Mouse (Mus musculus) heart, embryonic 11.5 days (tissue): ENCODE measurements around the gene Ccdc113. TPM values are rescaled to one million over a fixed set of nuclear protein-coding genes. Genes with fewer than 3 reads are reported as not detected.

Experiments
- ATAC-seq: fragments of 200-750 bp; cut with Nextera tagmentation; replicated peaks from 2 replicates; pipeline ENCODE4 v1.8.0; 2017; ENCODE audit warnings: moderate library complexity; ENCODE audit not compliant: insufficient number of reproducible peaks, low FRiP score, low TSS enrichment
- H3K27ac ChIP-seq: fragments of 300-500 bp; sonication (generic); 2 replicates; pipeline ENCODE4 v1.5.1; 2014; ENCODE audit warnings: mild to moderate bottlenecking, low read depth, low read length
- H3K27me3 ChIP-seq: fragments of 300-500 bp; sonication (generic); 2 replicates; pipeline ENCODE4 v1.6.1; 2014; ENCODE audit warnings: mild to moderate bottlenecking, low read length, mixed read lengths; ENCODE audit not compliant: control insufficient read depth, insufficient read depth
- H3K36me3 ChIP-seq: fragments of 300-500 bp; sonication (generic); 2 replicates; pipeline ENCODE4 v1.6.1; 2014; ENCODE audit warnings: mild to moderate bottlenecking, low read length, moderate library complexity, mixed read lengths; ENCODE audit not compliant: control insufficient read depth, insufficient read depth
- H3K4me1 ChIP-seq: fragments of 300-500 bp; sonication (generic); 2 replicates; pipeline ENCODE4 v1.6.1; 2014; ENCODE audit warnings: low read length; ENCODE audit not compliant: control insufficient read depth, insufficient read depth
- H3K4me2 ChIP-seq: fragments of 300-500 bp; sonication (generic); 2 replicates; pipeline ENCODE4 v1.6.1; 2014; ENCODE audit warnings: mild to moderate bottlenecking, moderate library complexity
- H3K4me3 ChIP-seq: fragments of 300-500 bp; sonication (generic); 2 replicates; pipeline ENCODE4 v1.5.1; 2014; ENCODE audit warnings: low read depth, low read length
- H3K9ac ChIP-seq: fragments of 300-500 bp; sonication (generic); 2 replicates; pipeline ENCODE4 v1.6.1; 2014; ENCODE audit warnings: mild to moderate bottlenecking, low read depth, low read length, moderate library complexity
- H3K9me3 ChIP-seq: fragments of 300-500 bp; sonication (generic); replicated peaks from 2 replicates; pipeline ENCODE4 v1.6.1; 2016; ENCODE audit warnings: low read length; ENCODE audit not compliant: control insufficient read depth
- WGBS: fragments of 180-500 bp; shearing (Covaris S2); extraction: QIAGEN DNeasy Blood & Tissue Kit; methylation state at CpG from one replicate; pipeline ENCODE4 v1.1.7; 2014; ENCODE audit not compliant: insufficient replicate concordance; 5-methylcytosine and 5-hydroxymethylcytosine counted together
- polyA plus RNA-seq: library from polyadenylated mRNA; unstranded; fragments of >200 nt; fragmentation: Nextera tagmentation; extraction: Ambion mirVana; gene quantifications from 2 replicates; pipeline ENCODE4 v1.2.1, GENCODE M21; 2014

Gene Ccdc113
- 2.2 and 2.3 TPM in 2 replicates for polyA plus RNA-seq

- Histone ChIP-seq H3K27ac (no peak within 1 kb of the TSS), H3K4me2 (peak within 1 kb of the TSS; percentile 78), H3K4me1 (no peaks in the 10 kb centered on the region), H3K9ac (peak within 1 kb of the TSS; percentile 62), H3K4me3 (peak within 1 kb of the TSS; percentile 50), H3K9me3 (no peaks in the 10 kb centered on the region), H3K36me3 (no peaks in the 10 kb centered on the region), H3K27me3 (no peaks in the 10 kb centered on the region)
- 9% methylated on average over 33 of the region's 33 CpGs for WGBS
- peak; percentile 77; the same call in 1 of the 2 replicates for ATAC-seq
These were observed at the start of gene Ccdc113 for GRCm38 (mm10) chr8:95533584-95534387. Gene Ccdc113 (plus strand): TSS chr8:95534085.

GRCm38 (mm10) chr8:95487800-95488697 is 45.8 kb upstream of the Ccdc113 start:
- no peaks in the 10 kb centered on the region for H3K9me3 ChIP-seq
- WGBS, result under 1% methylated on average over 49 of the region's 95 CpGs
- peak; percentile 48 for ATAC-seq
- H3K9ac ChIP-seq, result peak overlapping the region; percentile 84
- peak overlapping the region; percentile 35; the same call in 1 of the 2 replicates for H3K27ac ChIP-seq
- peak overlapping the region; percentile 77 for H3K4me2 ChIP-seq
- peaks cover 13% of the 10 kb centered on the region; the same call in 1 of the 2 replicates for H3K36me3 ChIP-seq
- H3K27me3 ChIP-seq, result no peaks in the 10 kb centered on the region
- H3K4me1 ChIP-seq, result peaks cover 8% of the 10 kb centered on the region
- peak overlapping the region; percentile 79 for H3K4me3 ChIP-seq

GRCm38 (mm10) chr8:95488698-95489332 is 45.1 kb upstream of the Ccdc113 start:
- Histone ChIP-seq H3K9me3 (no peaks in the 10 kb centered on the region), H3K4me2 (peak overlapping the region; percentile 77), H3K27me3 (no peaks in the 10 kb centered on the region), H3K4me3 (peak overlapping the region; percentile 79), H3K9ac (peak overlapping the region; percentile 84), H3K27ac (peak overlapping the region; percentile 35; the same call in 1 of the 2 replicates), H3K4me1 (peaks cover 8% of the 10 kb centered on the region), H3K36me3 (peaks cover 13% of the 10 kb centered on the region; the same call in 1 of the 2 replicates)
- ATAC-seq, result peak; percentile 86
- WGBS, result 1% methylated on average over 19 of the region's 42 CpGs

- Histone ChIP-seq H3K9ac (peak within 1 kb of the TSS; percentile 84), H3K4me1 (peaks cover 8% of the 10 kb centered on the region), H3K4me3 (peak within 1 kb of the TSS; percentile 79), H3K9me3 (no peaks in the 10 kb centered on the region), H3K27me3 (no peaks in the 10 kb centered on the region), H3K36me3 (peaks cover 6% of the 10 kb centered on the region; the same call in 1 of the 2 replicates), H3K4me2 (peak within 1 kb of the TSS; percentile 77), H3K27ac (0 out of 2 replicates have a peak within 1 kb of the TSS, but pooled peaks have one; percentile 35)
- WGBS, result 72% methylated on average over 5 of the region's 5 CpGs
- no peak for ATAC-seq
These were observed 43.9 kb upstream of the Ccdc113 start, which contains the start of gene Csnk2a2 for GRCm38 (mm10) chr8:95490006-95490405. Gene Csnk2a2 (minus strand): TSS chr8:95490039.

GRCm38 (mm10) chr8:95492057-95492456 is 41.8 kb upstream of the Ccdc113 start:
- H3K4me3 ChIP-seq, result no peak overlapping the region
- no peaks in the 10 kb centered on the region for H3K27me3 ChIP-seq
- H3K9me3 ChIP-seq, result no peaks in the 10 kb centered on the region
- peaks cover 8% of the 10 kb centered on the region for H3K4me1 ChIP-seq
- no peaks in the 10 kb centered on the region for H3K36me3 ChIP-seq
- no peak overlapping the region for H3K27ac ChIP-seq
- H3K4me2 ChIP-seq, result no peak overlapping the region
- no peak overlapping the region for H3K9ac ChIP-seq
- no peak for ATAC-seq
- 60% methylated on average over 4 of the region's 4 CpGs for WGBS

DNA sequence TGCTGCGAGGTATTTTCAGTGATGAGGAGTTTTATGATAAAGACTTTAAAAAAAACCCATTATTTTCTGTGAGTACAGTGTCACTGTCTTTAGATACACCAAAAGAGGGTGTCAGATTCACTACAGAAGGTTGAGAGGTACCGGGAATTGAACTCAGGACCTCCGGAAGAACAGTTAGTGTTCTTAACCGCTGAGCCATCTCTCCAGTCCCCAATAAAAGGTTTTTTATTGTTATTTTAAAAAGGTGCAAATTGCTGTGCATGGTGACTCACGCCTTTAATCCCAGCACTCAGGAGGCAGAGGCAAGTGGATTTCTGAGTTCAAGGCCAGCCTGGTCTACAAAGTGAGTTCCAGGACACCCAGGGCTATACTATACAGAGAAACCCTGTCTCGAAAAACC is 38.4 kb upstream of the Ccdc113 start:
- H3K36me3 ChIP-seq, result no peaks in the 10 kb centered on the region
- H3K27ac ChIP-seq, result no peak overlapping the region
- no peak for ATAC-seq
- no peak overlapping the region for H3K4me2 ChIP-seq
- no peak overlapping the region for H3K9ac ChIP-seq
- WGBS, result 80% methylated on average over 6 of the region's 6 CpGs
- H3K4me3 ChIP-seq, result no peak overlapping the region
- no peaks in the 10 kb centered on the region for H3K4me1 ChIP-seq
- no peaks in the 10 kb centered on the region for H3K27me3 ChIP-seq
- no peaks in the 10 kb centered on the region for H3K9me3 ChIP-seq

GRCm38 (mm10) chr8:95496420-95496819 is 37.5 kb upstream of the Ccdc113 start:
- no peaks in the 10 kb centered on the region for H3K36me3 ChIP-seq
- H3K9me3 ChIP-seq, result no peaks in the 10 kb centered on the region
- ATAC-seq, result no peak
- 45% methylated on average over 3 of the region's 3 CpGs for WGBS
- H3K4me1 ChIP-seq, result no peaks in the 10 kb centered on the region
- H3K27me3 ChIP-seq, result no peaks in the 10 kb centered on the region
- no peak overlapping the region for H3K4me2 ChIP-seq
- H3K9ac ChIP-seq, result no peak overlapping the region
- H3K27ac ChIP-seq, result no peak overlapping the region
- no peak overlapping the region for H3K4me3 ChIP-seq

- Histone ChIP-seq H3K4me1 (no peaks in the 10 kb centered on the region), H3K9me3 (no peaks in the 10 kb centered on the region), H3K36me3 (no peaks in the 10 kb centered on the region), H3K9ac (no peak overlapping the region), H3K27ac (no peak overlapping the region), H3K4me2 (no peak overlapping the region), H3K4me3 (no peak overlapping the region), H3K27me3 (no peaks in the 10 kb centered on the region)
- 74% methylated on average over 3 of the region's 3 CpGs for WGBS
- no peak for ATAC-seq
These were observed 36.1 kb upstream of the Ccdc113 start for GRCm38 (mm10) chr8:95497821-95498220.
